Mouse (Mus musculus) mouse trophoblast stem cell (cell line): ENCODE measurements at regions not wholly inside any gene's neighbourhood (a gene's known extent, or its start where the extent isn't known, plus 50 kb on each side); places are given as distances from the start of the nearest gene placed in this dataset.

Experiments used
- in situ Hi-C, 2 experiments: fragments of 300-500 bp; cut with MseI, MboI; formaldehyde crosslinking; loops; 2 replicates in 1 of 2; 3 replicates in 1 of 2; pipeline ENCODE4 v1.15.1; 2025

GRCm38 (mm10) chr2:147703981-147704380, 342.3 kb downstream of the Pax1 start:
- in situ Hi-C loops = no loop called here

- in situ Hi-C loops = no loop called here
These were observed 340.8 kb downstream of the Pax1 start for GRCm38 (mm10) chr2:147702330-147703063.

GRCm38 (mm10) chr2:147699524-147700081, 337.9 kb downstream of the Pax1 start:
- in situ Hi-C loops = no loop called here

- in situ Hi-C loops = no loop called here
These were observed 330.2 kb downstream of the Pax1 start for GRCm38 (mm10) chr2:147691896-147692295.

- in situ Hi-C loops = no loop called here
These were observed 328.9 kb downstream of the Pax1 start for GRCm38 (mm10) chr2:147690506-147691208.

- in situ Hi-C loops = no loop called here
These were observed 327.0 kb downstream of the Pax1 start for GRCm38 (mm10) chr2:147688742-147689141.

- in situ Hi-C loops = no loop called here
These were observed 294.9 kb downstream of the Pax1 start for GRCm38 (mm10) chr2:147656667-147657066.

- in situ Hi-C loops = no loop called here
These were observed 288.5 kb downstream of the Pax1 start for GRCm38 (mm10) chr2:147650229-147650628.

- in situ Hi-C loops = no loop called here
These were observed 286.2 kb downstream of the Pax1 start for GRCm38 (mm10) chr2:147647972-147648371.

GRCm38 (mm10) chr2:147647506-147647905, 285.8 kb downstream of the Pax1 start:
- in situ Hi-C loops = no loop called here

GRCm38 (mm10) chr2:147637882-147638281, 276.2 kb downstream of the Pax1 start:
- in situ Hi-C loops = no loop called here

- in situ Hi-C loops = no loop called here
These were observed 271.0 kb downstream of the Pax1 start for GRCm38 (mm10) chr2:147632737-147633136.

GRCm38 (mm10) chr2:147629716-147630115, 268.0 kb downstream of the Pax1 start:
- in situ Hi-C loops = no loop called here

GRCm38 (mm10) chr2:147627096-147627495, 265.4 kb downstream of the Pax1 start:
- in situ Hi-C loops = no loop called here

- in situ Hi-C loops = no loop called here
These were observed 261.4 kb downstream of the Pax1 start for GRCm38 (mm10) chr2:147623116-147623515.

- in situ Hi-C loops = no loop called here
These were observed 256.1 kb downstream of the Pax1 start for GRCm38 (mm10) chr2:147617849-147618248.

GRCm38 (mm10) chr2:147610343-147610742, 248.6 kb downstream of the Pax1 start:
- in situ Hi-C loops = no loop called here

- in situ Hi-C loops = no loop called here
These were observed 239.9 kb downstream of the Pax1 start for GRCm38 (mm10) chr2:147601639-147602038.

GRCm38 (mm10) chr2:147572413-147572812, 210.7 kb downstream of the Pax1 start:
- in situ Hi-C loops = no loop called here

GRCm38 (mm10) chr2:147561220-147561619, 199.5 kb downstream of the Pax1 start:
- in situ Hi-C loops = no loop called here

- in situ Hi-C loops = no loop called here
These were observed 198.9 kb downstream of the Pax1 start for GRCm38 (mm10) chr2:147560426-147561155.

- in situ Hi-C loops = no loop called here
These were observed 167.4 kb downstream of the Pax1 start for GRCm38 (mm10) chr2:147529161-147529560.
